ENCODE assay signal across 8 mouse cellular contexts in genomic region chr11:100524987-100525630, GRCm38 (mm10). TPM values are rescaled to one million over a fixed set of nuclear protein-coding genes. Genes with fewer than 3 reads are reported as not detected.
DNase-seq lines count a peak whose midpoint lies in the region; ATAC-seq and TF ChIP-seq lines count a peak whose summit lies in the region.

No protein-coding gene starts in this region.

- ATAC-seq in embryonic facial prominence, embryonic 14.5 days (ENCODE audit: low read depth), result no peak
- ATAC-seq in intestine, postnatal 0 days, result no peak
- ATAC-seq in megakaryocyte, adult 5-6 weeks (ENCODE audit: poor library complexity, severe bottlenecking), result peak; percentile 28; the same call in 1 of the 2 replicates

- H3K9me3 ChIP-seq in embryonic facial prominence, embryonic 14.5 days (ENCODE audit: control insufficient read depth, low read length), result no peaks in the 10 kb centered on the region
- no peaks in the 10 kb centered on the region for H3K9me3 ChIP-seq in intestine, postnatal 0 days (ENCODE audit: control insufficient read depth)

- peaks cover 41% of the 10 kb centered on the region for H3K36me3 ChIP-seq in embryonic facial prominence, embryonic 14.5 days (ENCODE audit: control insufficient read depth, insufficient read depth, low read length)
- peaks cover 32% of the 10 kb centered on the region for H3K36me3 ChIP-seq in intestine, postnatal 0 days (ENCODE audit: control insufficient read depth, insufficient read depth)

- peaks cover 24% of the 10 kb centered on the region for H3K4me1 ChIP-seq in embryonic facial prominence, embryonic 14.5 days (ENCODE audit: control insufficient read depth, insufficient read depth, low read length)
- peaks cover 13% of the 10 kb centered on the region for H3K4me1 ChIP-seq in intestine, postnatal 0 days (replicated peaks; ENCODE audit: control insufficient read depth, insufficient read depth, low read length)

- TF ChIP-seq CTCF in intestine, postnatal 0 days (IDR thresholded peaks at IDR 0.05; ENCODE audit: low read depth), result no peak
- no peak for TF ChIP-seq CTCF in left cerebral cortex, adult 2 months (IDR thresholded peaks at IDR 0.05)

- H3K4me3 ChIP-seq in embryonic facial prominence, embryonic 14.5 days (ENCODE audit: low read depth, low read length), result peak overlapping the region; percentile 62
- no peak overlapping the region for H3K4me3 ChIP-seq in intestine, postnatal 0 days (ENCODE audit: low read depth, low read length)
- no peak overlapping the region for H3K4me3 ChIP-seq in left cerebral cortex, adult 2 months

- peak; percentile 23 for DNase-seq in adipocyte (ENCODE audit: low spot score)
- peak; percentile 12 for DNase-seq in embryonic facial prominence, embryonic 14.5 days (ENCODE audit: low spot score)
- no peak for DNase-seq in left cerebral cortex, postnatal 4 days
- no peak for DNase-seq in right cerebral cortex, postnatal 36 days (ENCODE audit: low spot score in 2 of 2)
- no peak for DNase-seq in left cerebral cortex, adult 2 months (ENCODE audit: extremely low spot score in 1 of 2, low spot score in 2 of 2)
- no peak for DNase-seq in adrenal gland, postnatal 4 days (ENCODE audit: low spot score in 2 of 2)

- peak overlapping the region; percentile 82 for H3K4me2 ChIP-seq in embryonic facial prominence, embryonic 14.5 days (ENCODE audit: low read depth, low read length)
- peak overlapping the region; percentile 74; the same call in 1 of the 2 replicates for H3K4me2 ChIP-seq in intestine, postnatal 0 days (replicated peaks; ENCODE audit: low read depth)

- intact Hi-C loops in left cerebral cortex, postnatal 4 days (cut with DNase I), result no loop called here
- intact Hi-C loops in left cerebral cortex, adult 2 months (cut with DNase I), result no loop called here

- peak overlapping the region; percentile 26; the same call in 1 of the 2 replicates for H3K9ac ChIP-seq in embryonic facial prominence, embryonic 14.5 days (ENCODE audit: low read depth, low read length)
- no peak overlapping the region for H3K9ac ChIP-seq in intestine, postnatal 0 days (ENCODE audit: low read depth, low read length)

- H3K27me3 ChIP-seq in embryonic facial prominence, embryonic 14.5 days (replicated peaks; ENCODE audit: control insufficient read depth, insufficient read depth, low read length), result no peaks in the 10 kb centered on the region
- no peaks in the 10 kb centered on the region for H3K27me3 ChIP-seq in intestine, postnatal 0 days (replicated peaks; ENCODE audit: control insufficient read depth, insufficient read depth, low read length)

- peak overlapping the region; percentile 46; the same call in 1 of the 2 replicates for H3K27ac ChIP-seq in embryonic facial prominence, embryonic 14.5 days (replicated peaks; ENCODE audit: low read depth, low read length)
- no peak overlapping the region for H3K27ac ChIP-seq in intestine, postnatal 0 days (ENCODE audit: low read depth, low read length)
- no peak overlapping the region for H3K27ac ChIP-seq in left cerebral cortex, adult 2 months

- 41% methylated on average over 11 of the region's 11 CpGs for WGBS in embryonic facial prominence, embryonic 14.5 days
- 27% methylated on average over 11 of the region's 11 CpGs for WGBS in intestine, postnatal 0 days

RNA-seq across cellular contexts. Expression of gene Acly, which starts 2.7 kb away (rescaled TPM):
- polyA plus RNA-seq in embryonic facial prominence, embryonic 14.5 days (2014; fragmentation: Nextera tagmentation; extraction: Ambion mirVana), result 114 and 148 TPM in 2 replicates
- 29.3 and 29.5 TPM in 2 replicates for polyA plus RNA-seq in intestine, postnatal 0 days (2015; fragmentation: Nextera tagmentation; extraction: Ambion mirVana)
- 80.6 and 90.8 TPM in 2 replicates for total RNA-seq in megakaryocyte, adult 5-6 weeks (2015)
- total RNA-seq in megakaryocyte, adult 5-6 weeks (2017), result 100 and 105 TPM in 2 replicates
- 100 to 1,000 TPM; 211 to 219 TPM for total RNA-seq in left cerebral cortex, postnatal 4 days (2021)
- 100 to 1,000 TPM; 119 to 131 TPM for total RNA-seq in left cerebral cortex, adult 2 months (2021)
- 100 to 1,000 TPM; 420 to 464 TPM for total RNA-seq in adrenal gland, postnatal 4 days (2021)

RNA-seq across cellular contexts. Expression of gene Ttc25, which starts 20.3 kb away (rescaled TPM):
- 1.4 and 2.4 TPM in 2 replicates for polyA plus RNA-seq in embryonic facial prominence, embryonic 14.5 days (2014; fragmentation: Nextera tagmentation; extraction: Ambion mirVana)
- polyA plus RNA-seq in intestine, postnatal 0 days (2015; fragmentation: Nextera tagmentation; extraction: Ambion mirVana), result 0.18 and 0.22 TPM in 2 replicates
- total RNA-seq in megakaryocyte, adult 5-6 weeks (2015), result 0.16 and 0.96 TPM in 2 replicates
- total RNA-seq in megakaryocyte, adult 5-6 weeks (2017), result not detected in 2 replicates
- under 1 TPM; 0.58 to 0.93 TPM for total RNA-seq in left cerebral cortex, postnatal 4 days (2021)
- total RNA-seq in left cerebral cortex, adult 2 months (2021), result 1 to 10 TPM; 1.0 to 1.4 TPM
- 1 to 10 TPM; 2.2 TPM for total RNA-seq in adrenal gland, postnatal 4 days (2021)

RNA-seq across cellular contexts. Expression of gene Cnp, which starts 49.6 kb away (rescaled TPM):
- 33.6 and 37.3 TPM in 2 replicates for polyA plus RNA-seq in embryonic facial prominence, embryonic 14.5 days (2014; fragmentation: Nextera tagmentation; extraction: Ambion mirVana)
- 15.6 and 16.3 TPM in 2 replicates for polyA plus RNA-seq in intestine, postnatal 0 days (2015; fragmentation: Nextera tagmentation; extraction: Ambion mirVana)
- total RNA-seq in megakaryocyte, adult 5-6 weeks (2015), result 9.5 and 11.3 TPM in 2 replicates
- 22.2 and 23.9 TPM in 2 replicates for total RNA-seq in megakaryocyte, adult 5-6 weeks (2017)
- 10 to 100 TPM; 25.6 to 29.6 TPM for total RNA-seq in left cerebral cortex, postnatal 4 days (2021)
- 100 to 1,000 TPM; 117 to 121 TPM for total RNA-seq in left cerebral cortex, adult 2 months (2021)
- 10 to 100 TPM; 49.5 to 51.3 TPM for total RNA-seq in adrenal gland, postnatal 4 days (2021)

RNA-seq across cellular contexts. Expression of gene Klhl11, which starts 52.6 kb away (rescaled TPM):
- polyA plus RNA-seq in embryonic facial prominence, embryonic 14.5 days (2014; fragmentation: Nextera tagmentation; extraction: Ambion mirVana), result 11.7 and 11.9 TPM in 2 replicates
- 1.8 and 1.9 TPM in 2 replicates for polyA plus RNA-seq in intestine, postnatal 0 days (2015; fragmentation: Nextera tagmentation; extraction: Ambion mirVana)
- 5.9 and 8.1 TPM in 2 replicates for total RNA-seq in megakaryocyte, adult 5-6 weeks (2015)
- total RNA-seq in megakaryocyte, adult 5-6 weeks (2017), result 14.5 and 14.8 TPM in 2 replicates
- total RNA-seq in left cerebral cortex, postnatal 4 days (2021), result 10 to 100 TPM; 50.7 to 54.1 TPM
- total RNA-seq in left cerebral cortex, adult 2 months (2021), result 100 to 1,000 TPM in 1 of 2 experiments, 10 to 100 TPM in 1; 98.9 to 109 TPM
- total RNA-seq in adrenal gland, postnatal 4 days (2021), result 10 to 100 TPM; 48.8 to 50.0 TPM

Comparison
In these comparisons a context has a peak if more than half of its experiments do, and no peak if none do; other contexts are left out.
1. DNase-seq: peak in adipocyte (single experiment) and embryonic facial prominence, embryonic 14.5 days (single experiment); none in left cerebral cortex, postnatal 4 days (single experiment), right cerebral cortex, postnatal 36 days (0 of 2), left cerebral cortex, adult 2 months (0 of 2) and adrenal gland, postnatal 4 days (0 of 2).